Mouse (Mus musculus) kidney, adult 2 months (tissue): ENCODE results near the gene Zfp62. TPM values are rescaled to one million over a fixed set of nuclear protein-coding genes. Genes with fewer than 3 reads are reported as not detected.
"Not testable (repeated sequence)": the region's sequence is repeated elsewhere in the genome, so short reads cannot be mapped to it uniquely, and the experiment has no call there.

Experiments
- DNase-seq: peaks from one replicate; pipeline ENCODE4 v3.0.0; 2021
- H3K27ac ChIP-seq: fragments of 200-500 bp; 2 replicates; pipeline ENCODE4 v1.5.1; 2012; ENCODE audit warnings: low read depth, low read length, control low read depth, inconsistent platforms; ENCODE audit not compliant: insufficient read depth
- H3K27me3 ChIP-seq: fragments of 200-500 bp; replicated peaks from 2 replicates; pipeline ENCODE4 v1.6.1; 2012; ENCODE audit warnings: mild to moderate bottlenecking, moderate library complexity, low read length, inconsistent platforms; ENCODE audit not compliant: control insufficient read depth, insufficient read depth
- H3K36me3 ChIP-seq: fragments of 200-500 bp; 2 replicates; pipeline ENCODE4 v1.6.1; 2012; ENCODE audit warnings: mild to moderate bottlenecking, moderate library complexity, low read length, inconsistent platforms; ENCODE audit not compliant: control insufficient read depth, insufficient read depth
- H3K4me1 ChIP-seq: fragments of 200-500 bp; 2 replicates; pipeline ENCODE4 v1.6.1; 2011; ENCODE audit warnings: low read length; ENCODE audit not compliant: control insufficient read depth, insufficient read depth
- H3K4me3 ChIP-seq: fragments of 200-500 bp; 2 replicates; pipeline ENCODE4 v1.5.1; 2011; ENCODE audit warnings: mild to moderate bottlenecking, low read depth, low read length, control low read depth; ENCODE audit not compliant: insufficient read depth
- CTCF ChIP-seq: fragments of 200-500 bp; conservative IDR thresholded peaks from 2 replicates; pipeline ENCODE4 v1.5.1; 2011; ENCODE audit warnings: low read depth, mild to moderate bottlenecking, control low read depth, low read length, moderate library complexity, mixed read lengths; ENCODE audit not compliant: insufficient read depth, insufficient read length
- POLR2A ChIP-seq: fragments of 200-500 bp; IDR thresholded peaks from one replicate; pipeline ENCODE4 v1.6.1; 2011; ENCODE audit warnings: low read depth, low read length, control low read depth
- WGBS: fragments of 180-500 bp; shearing (Covaris S2); methylation state at CpG from one replicate; pipeline ENCODE4 v1.1.7; 2018; 5-methylcytosine and 5-hydroxymethylcytosine counted together
- polyA plus RNA-seq: library from polyadenylated mRNA; depleted of rRNA; stranded (reverse); fragments of >200 nt; gene quantifications from 2 replicates; pipeline ENCODE4 v1.2.3, GENCODE M21; 2012

Gene Zfp62
- polyA plus RNA-seq, 1 experiment, result 2.6 TPM

DNA sequence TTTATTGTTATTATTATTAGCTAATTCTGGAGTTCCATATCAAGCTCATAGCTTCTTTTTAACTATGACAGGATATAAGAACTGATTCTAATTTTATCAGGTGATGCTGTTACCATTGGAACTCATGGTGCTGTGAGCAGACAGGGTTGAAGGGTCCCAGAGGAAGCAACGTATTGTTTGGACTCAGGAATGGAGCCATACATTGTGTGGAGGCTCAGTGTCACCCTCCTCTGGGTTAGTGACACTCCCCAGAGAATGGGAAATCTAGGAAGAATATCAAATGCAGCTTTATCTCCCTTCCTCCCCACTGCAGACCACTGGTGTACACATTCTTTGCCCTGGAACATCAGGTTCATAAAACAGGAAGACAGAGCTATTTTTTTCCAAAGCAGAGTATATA is 19.9 kb upstream of the Zfp62 start:
- Histone ChIP-seq H3K4me3 (no peak overlapping the region), H3K27me3 (no peaks in the 10 kb centered on the region), H3K36me3 (no peaks in the 10 kb centered on the region), H3K4me1 (no peaks in the 10 kb centered on the region), H3K27ac (no peak overlapping the region)
- WGBS, result 45% methylated on average over 1 of the region's 1 CpGs
- DNase-seq, result no peak
- TF ChIP-seq CTCF (no peak), POLR2A (no peak)

DNA sequence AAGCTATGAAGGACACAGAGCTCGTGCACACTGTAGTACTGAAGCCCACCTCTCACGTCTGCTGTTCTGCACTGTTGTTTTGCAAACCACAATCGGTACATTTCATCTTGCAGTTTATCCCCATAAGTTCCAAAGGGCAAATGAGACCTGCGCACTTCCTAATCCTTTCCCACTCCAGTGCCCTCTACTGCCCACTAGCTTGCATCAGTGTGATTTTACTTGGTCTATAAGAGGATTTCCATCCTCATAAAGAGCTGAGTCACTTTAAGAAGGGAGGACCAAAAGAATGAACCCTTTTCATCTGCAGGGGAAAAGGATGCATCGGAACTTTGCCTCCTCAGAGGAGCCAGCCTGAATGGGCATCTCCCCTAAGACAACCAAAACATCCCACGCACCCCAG is 16.6 kb upstream of the Zfp62 start:
- WGBS, result 62% methylated on average over 6 of the region's 6 CpGs
- Histone ChIP-seq H3K4me3 (peak overlapping the region; percentile 13; the same call in 1 of the 2 replicates), H3K27ac (peak overlapping the region; percentile 50), H3K36me3 (no peaks in the 10 kb centered on the region), H3K4me1 (no peaks in the 10 kb centered on the region), H3K27me3 (no peaks in the 10 kb centered on the region)
- TF ChIP-seq CTCF (no peak; the same call in 1 of the 2 replicates), POLR2A (no peak)
- DNase-seq, result peak; percentile 31

DNA sequence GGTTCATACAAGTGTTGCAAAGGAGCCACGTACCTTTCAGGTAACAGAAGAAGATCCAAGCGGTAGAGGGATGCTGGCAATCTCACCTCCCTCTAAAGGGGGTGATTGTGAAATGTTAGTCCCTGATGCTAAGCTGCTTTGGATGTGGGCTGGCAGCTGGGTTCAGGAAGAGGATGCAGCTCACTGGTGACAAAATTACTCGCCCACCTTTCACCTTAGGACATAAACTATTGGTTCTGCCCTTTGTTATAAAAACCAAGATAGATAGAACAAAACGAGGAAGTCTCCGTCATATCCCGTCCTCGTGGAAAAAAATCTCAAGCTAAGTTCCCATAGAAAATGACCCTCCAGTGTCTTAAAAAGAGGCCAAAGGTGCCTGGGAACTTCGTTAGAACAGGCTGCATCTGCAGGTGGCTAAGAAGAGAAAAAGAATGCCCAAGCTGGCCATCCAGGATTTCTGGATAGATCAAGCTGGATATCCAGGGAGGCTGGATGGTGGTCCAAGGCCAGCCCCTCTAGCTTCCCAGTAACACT is 16.1 kb upstream of the Zfp62 start, which contains the start of gene Btnl9:
TSS of gene Btnl9 (minus strand) at position 205 of the 534 bp plus-strand sequence.
- no peak for TF ChIP-seq POLR2A
- TF ChIP-seq CTCF, result no peak
- WGBS, result 52% methylated on average over 8 of the region's 8 CpGs
- H3K27ac ChIP-seq, result peak within 1 kb of the TSS; percentile 50

DNA sequence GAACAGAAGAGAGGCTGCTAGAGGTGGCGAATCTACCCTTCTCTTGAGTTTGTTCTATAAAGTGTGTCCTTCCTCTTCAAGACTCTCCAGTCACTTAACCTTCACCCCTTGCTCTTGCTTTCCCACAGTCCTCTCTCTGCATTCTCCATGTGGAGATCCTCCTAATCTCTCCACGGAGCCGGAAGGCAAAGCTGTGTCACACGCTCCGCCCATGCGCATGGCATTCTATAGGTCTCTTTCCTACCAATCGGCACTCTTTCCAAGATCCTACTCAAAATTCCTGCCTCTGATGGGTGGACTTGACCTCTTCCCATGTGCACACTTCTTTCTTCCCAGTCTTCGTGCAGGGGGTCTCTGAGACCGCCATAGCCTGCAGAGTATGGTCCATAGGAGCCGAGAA is 15.4 kb upstream of the Zfp62 start:
- Histone ChIP-seq H3K27ac (peak overlapping the region; percentile 30), H3K4me3 (no peak overlapping the region), H3K36me3 (no peaks in the 10 kb centered on the region), H3K27me3 (no peaks in the 10 kb centered on the region), H3K4me1 (no peaks in the 10 kb centered on the region)
- TF ChIP-seq POLR2A, result no peak
- TF ChIP-seq CTCF, result no peak
- no peak for DNase-seq
- 78% methylated on average over 10 of the region's 10 CpGs for WGBS

More for the DNA sequence above, 16.1 kb upstream of the Zfp62 start, which contains the start of gene Btnl9:
- H3K27me3 ChIP-seq, result no peaks in the 10 kb centered on the region
- H3K36me3 ChIP-seq, result no peaks in the 10 kb centered on the region
- no peaks in the 10 kb centered on the region for H3K4me1 ChIP-seq
- H3K4me3 ChIP-seq, result peak within 1 kb of the TSS; percentile 13
- DNase-seq, result peak; percentile 34

DNA sequence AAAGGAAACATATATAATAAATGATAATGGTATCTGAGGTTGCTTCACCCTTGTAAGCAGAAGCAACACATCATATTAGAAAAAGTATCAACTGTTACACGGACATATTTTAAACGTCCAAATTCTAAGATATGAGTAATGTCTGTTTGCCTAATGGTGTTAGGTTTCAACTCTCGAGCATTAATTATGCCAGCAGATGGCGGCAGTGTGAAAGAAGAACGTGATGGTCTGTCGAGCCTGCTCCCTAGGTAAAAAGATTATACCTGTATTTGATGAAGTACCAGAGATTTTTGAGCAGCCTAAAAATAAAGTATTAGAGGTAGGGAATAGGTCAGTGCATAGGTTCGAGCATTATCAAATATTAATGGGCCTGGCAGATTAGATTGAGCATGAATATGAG is 13.4 kb upstream of the Zfp62 start:
- H3K4me1 ChIP-seq, result no peaks in the 10 kb centered on the region
- peak; percentile 64 for TF ChIP-seq CTCF
- no peak for TF ChIP-seq POLR2A
- no peak overlapping the region for H3K4me3 ChIP-seq
- H3K36me3 ChIP-seq, result no peaks in the 10 kb centered on the region
- 3% methylated on average over 7 of the region's 7 CpGs for WGBS
- H3K27ac ChIP-seq, result no peak overlapping the region
- DNase-seq, result peak; percentile 82
- H3K27me3 ChIP-seq, result no peaks in the 10 kb centered on the region

DNA sequence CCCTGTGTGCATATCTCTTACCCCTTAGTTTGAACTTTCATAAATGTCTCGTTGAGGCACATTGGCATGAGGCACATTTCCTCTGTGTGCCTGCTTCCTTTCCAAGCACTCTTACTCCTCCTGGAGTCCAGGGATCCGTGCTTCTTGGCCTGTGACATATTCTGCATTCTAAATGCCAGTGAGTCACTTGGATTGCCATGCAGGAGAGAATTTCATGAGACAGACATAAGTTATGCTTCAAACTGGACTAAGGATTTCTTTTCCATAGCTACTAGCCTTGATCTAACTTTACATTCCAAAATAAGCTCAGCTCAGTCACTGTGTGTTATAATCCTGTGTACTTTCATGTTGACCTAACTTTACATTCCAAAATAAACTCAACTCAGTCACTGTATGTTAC is 12.0 kb upstream of the Zfp62 start:
- TF ChIP-seq POLR2A, result no peak
- TF ChIP-seq CTCF, result no peak
- H3K4me3 ChIP-seq, result no peak overlapping the region
- H3K27me3 ChIP-seq, result no peaks in the 10 kb centered on the region
- H3K4me1 ChIP-seq, result no peaks in the 10 kb centered on the region; the same call in 1 of the 2 replicates
- no peak overlapping the region for H3K27ac ChIP-seq
- DNase-seq, result no peak
- 26% methylated on average over 2 of the region's 2 CpGs for WGBS
- H3K36me3 ChIP-seq, result no peaks in the 10 kb centered on the region

DNA sequence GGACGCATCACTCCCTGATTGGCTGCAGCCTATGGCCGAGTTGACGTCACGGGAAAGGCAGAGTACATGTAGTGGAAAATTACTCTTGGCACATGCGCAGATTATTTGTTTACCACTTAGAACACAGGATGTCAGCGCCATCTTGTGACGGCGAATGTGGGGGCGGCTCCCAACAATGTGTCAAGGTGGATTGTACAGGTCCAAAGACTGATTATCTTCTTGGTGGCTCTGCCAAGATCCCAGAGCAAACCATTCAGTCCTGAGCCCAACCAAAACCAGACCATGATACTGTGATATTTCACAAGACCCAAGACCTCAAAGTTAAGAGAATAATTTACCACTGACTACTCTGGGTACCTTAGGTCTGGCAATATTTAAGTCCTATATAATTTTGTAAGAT is 8.3 kb upstream of the Zfp62 start:
- not testable (repeated sequence) for H3K4me3 ChIP-seq, DNase-seq, H3K27me3 ChIP-seq, H3K4me1 ChIP-seq, H3K36me3 ChIP-seq
- peak overlapping the region; percentile 50; the same call in 1 of the 2 replicates for H3K27ac ChIP-seq
- WGBS, result 85% methylated on average over 9 of the region's 9 CpGs
